Mouse (Mus musculus) midbrain, embryonic 11.5 days (tissue): ENCODE results near the gene Suz12. TPM values are rescaled to one million over a fixed set of nuclear protein-coding genes. Genes with fewer than 3 reads are reported as not detected.
A peak's percentile ranks its signal among the peaks of the same experiment; 100 is the strongest.
"Not testable (repeated sequence)": the region's sequence is repeated elsewhere in the genome, so short reads cannot be mapped to it uniquely, and the experiment has no call there.

Experiments used
- ATAC-seq: fragments of 200-750 bp; cut with Nextera tagmentation; 2 replicates; pipeline ENCODE4 v1.8.0; 2017; ENCODE audit warnings: moderate TSS enrichment, moderate library complexity; ENCODE audit not compliant: low FRiP score
- DNase-seq: peaks from one replicate; pipeline ENCODE4 v3.0.0; 2015; ENCODE audit warnings: low spot score; ENCODE audit errors: missing footprints
- H3K27ac ChIP-seq: fragments of 300-500 bp; sonication (generic); 2 replicates; pipeline ENCODE4 v1.5.1; 2014; ENCODE audit warnings: low read depth, low read length
- H3K27me3 ChIP-seq: fragments of 300-500 bp; sonication (generic); 2 replicates; pipeline ENCODE4 v1.6.1; 2014; ENCODE audit warnings: mild to moderate bottlenecking, low read length, moderate library complexity, mixed read lengths; ENCODE audit not compliant: control insufficient read depth, insufficient read depth
- H3K36me3 ChIP-seq: fragments of 300-500 bp; sonication (generic); 2 replicates; pipeline ENCODE4 v1.6.1; 2014; ENCODE audit warnings: mild to moderate bottlenecking, low read length, moderate library complexity, mixed read lengths; ENCODE audit not compliant: control insufficient read depth, insufficient read depth
- H3K4me1 ChIP-seq: fragments of 300-500 bp; sonication (generic); 2 replicates; pipeline ENCODE4 v1.6.1; 2014; ENCODE audit warnings: low read length; ENCODE audit not compliant: control insufficient read depth, insufficient read depth
- H3K4me2 ChIP-seq: fragments of 300-500 bp; sonication (generic); 2 replicates; pipeline ENCODE4 v1.6.1; 2014; ENCODE audit warnings: mild to moderate bottlenecking, moderate library complexity
- H3K4me3 ChIP-seq: fragments of 300-500 bp; sonication (generic); 2 replicates; pipeline ENCODE4 v1.5.1; 2014; ENCODE audit warnings: low read depth, low read length
- H3K9ac ChIP-seq: fragments of 300-500 bp; sonication (generic); 2 replicates; pipeline ENCODE4 v1.6.1; 2014; ENCODE audit warnings: low read length
- H3K9me3 ChIP-seq: fragments of 300-500 bp; sonication (generic); 2 replicates; pipeline ENCODE4 v1.6.1; 2016; ENCODE audit warnings: low read length; ENCODE audit not compliant: control insufficient read depth
- WGBS: fragments of 180-500 bp; shearing (Covaris S2); extraction: QIAGEN DNeasy Blood & Tissue Kit; methylation state at CpG from one replicate; pipeline ENCODE4 v1.1.7; 2014; 5-methylcytosine and 5-hydroxymethylcytosine counted together
- polyA plus RNA-seq: library from polyadenylated mRNA; unstranded; fragments of >200 nt; fragmentation: Nextera tagmentation; extraction: Ambion mirVana; gene quantifications from 2 replicates; pipeline ENCODE4 v1.2.1, GENCODE M21; 2014

The Suz12 gene
- polyA plus RNA-seq, 1 experiment from 2014 or later, result 28.4 TPM

DNA sequence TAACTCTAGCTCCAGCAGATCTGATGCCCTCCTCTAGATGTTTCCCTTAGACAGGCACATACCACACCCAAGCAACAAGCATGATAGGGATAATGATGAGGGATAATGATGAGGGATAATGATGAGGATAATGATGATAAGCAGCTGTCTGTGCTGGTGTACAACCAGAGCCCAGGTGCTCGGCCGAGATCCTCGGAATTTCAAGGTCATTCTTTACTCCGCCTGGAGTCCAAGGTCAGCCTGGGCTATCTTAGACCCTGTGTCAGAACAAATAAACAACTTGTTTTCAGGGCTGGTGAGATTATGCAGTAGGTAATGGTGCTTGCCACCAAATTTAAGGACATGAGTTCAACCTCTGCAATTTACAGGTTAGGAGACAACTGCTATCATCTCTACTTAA lies 6.0 kb upstream of the Suz12 start:
- no peaks in the 10 kb centered on the region for H3K36me3 ChIP-seq
- H3K9ac ChIP-seq, result no peak overlapping the region
- H3K4me3 ChIP-seq, result no peak overlapping the region
- DNase-seq (no peak), ATAC-seq (no peak)
- no peak overlapping the region for H3K4me2 ChIP-seq
- H3K27me3 ChIP-seq, result no peaks in the 10 kb centered on the region
- 94% methylated on average over 4 of the region's 4 CpGs for WGBS
- H3K4me1 ChIP-seq, result no peaks in the 10 kb centered on the region
- H3K9me3 ChIP-seq, result no peaks in the 10 kb centered on the region
- H3K27ac ChIP-seq, result no peak overlapping the region

GRCm38 (mm10) chr11:79987896-79988295 lies 5.0 kb upstream of the Suz12 start:
- Histone ChIP-seq H3K27ac (no peak overlapping the region), H3K9me3 (no peaks in the 10 kb centered on the region), H3K4me2 (no peak overlapping the region), H3K36me3 (no peaks in the 10 kb centered on the region), H3K9ac (no peak overlapping the region), H3K4me1 (peaks cover 4% of the 10 kb centered on the region), H3K4me3 (no peak overlapping the region), H3K27me3 (no peaks in the 10 kb centered on the region)
- ATAC-seq (no peak), DNase-seq (no peak)
- 77% methylated on average over 3 of the region's 3 CpGs for WGBS

DNA sequence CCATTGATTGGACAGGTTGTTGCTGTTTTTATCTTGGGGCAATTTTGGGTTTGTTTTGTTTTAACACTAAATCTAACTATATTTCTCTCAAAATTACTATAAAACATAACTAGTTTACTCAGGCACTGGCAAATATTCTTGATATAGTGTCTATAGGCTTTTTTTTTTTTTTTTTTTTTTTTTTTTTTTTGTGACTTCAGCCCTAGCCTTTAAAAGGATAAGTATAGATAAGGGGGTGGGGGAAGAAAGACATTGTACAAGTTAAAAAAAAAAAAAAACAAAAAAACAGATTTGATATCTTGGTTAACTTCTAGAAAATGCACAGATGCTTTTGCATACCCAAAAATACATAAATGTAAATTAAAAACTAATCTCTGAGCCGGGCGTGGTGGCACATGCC lies 2.8 kb upstream of the Suz12 start:
- Histone ChIP-seq H3K36me3 (no peaks in the 10 kb centered on the region), H3K9ac (no peak overlapping the region), H3K4me3 (no peak overlapping the region), H3K4me2 (no peak overlapping the region), H3K4me1 (peaks cover 5% of the 10 kb centered on the region), H3K9me3 (no peaks in the 10 kb centered on the region), H3K27me3 (no peaks in the 10 kb centered on the region), H3K27ac (no peak overlapping the region)
- ATAC-seq (no peak), DNase-seq (no peak)
- WGBS, result 94% methylated on average over 2 of the region's 2 CpGs

DNA sequence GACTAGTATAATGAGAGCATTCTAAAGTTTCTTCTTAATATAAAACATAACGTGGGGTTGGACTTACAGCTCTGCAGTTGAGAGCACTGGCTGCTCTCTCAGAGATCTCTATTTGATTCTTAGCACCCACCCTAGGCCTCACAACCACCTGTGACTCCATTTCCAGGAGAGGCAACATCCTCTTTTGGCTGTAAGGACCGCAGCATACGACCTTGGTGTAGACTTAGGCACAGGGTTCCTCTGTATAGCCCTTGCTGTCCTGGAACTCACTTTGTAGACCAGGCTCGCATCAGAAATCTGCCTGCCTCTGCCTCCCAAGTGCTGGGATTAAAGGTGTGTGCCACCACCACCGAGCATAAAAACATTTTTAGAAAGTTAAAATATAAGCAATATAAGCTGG lies 1.3 kb upstream of the Suz12 start:
- ATAC-seq (no peak), DNase-seq (no peak)
- no peaks in the 10 kb centered on the region for H3K27me3 ChIP-seq
- WGBS, result 90% methylated on average over 5 of the region's 5 CpGs
- 0 out of 2 replicates have a peak, but pooled peaks cover 2% of the 10 kb centered on the region for H3K36me3 ChIP-seq
- peaks cover 6% of the 10 kb centered on the region for H3K4me1 ChIP-seq
- H3K27ac ChIP-seq, result no peak overlapping the region
- H3K4me3 ChIP-seq, result no peak overlapping the region
- H3K9ac ChIP-seq, result no peak overlapping the region
- no peaks in the 10 kb centered on the region for H3K9me3 ChIP-seq
- H3K4me2 ChIP-seq, result no peak overlapping the region

GRCm38 (mm10) chr11:79992035-79992591 lies 793 bp upstream of the Suz12 start:
- Histone ChIP-seq H3K9ac (peak overlapping the region; percentile 79), H3K4me2 (peak overlapping the region; percentile 70), H3K36me3 (0 out of 2 replicates have a peak, but pooled peaks cover 2% of the 10 kb centered on the region), H3K9me3 (no peaks in the 10 kb centered on the region), H3K4me3 (peak overlapping the region; percentile 98), H3K27ac (peak overlapping the region; percentile 85), H3K27me3 (no peaks in the 10 kb centered on the region), H3K4me1 (peaks cover 6% of the 10 kb centered on the region)
- DNase-seq (no peak), ATAC-seq (no peak)
- WGBS, result 29% methylated on average over 20 of the region's 21 CpGs

DNA sequence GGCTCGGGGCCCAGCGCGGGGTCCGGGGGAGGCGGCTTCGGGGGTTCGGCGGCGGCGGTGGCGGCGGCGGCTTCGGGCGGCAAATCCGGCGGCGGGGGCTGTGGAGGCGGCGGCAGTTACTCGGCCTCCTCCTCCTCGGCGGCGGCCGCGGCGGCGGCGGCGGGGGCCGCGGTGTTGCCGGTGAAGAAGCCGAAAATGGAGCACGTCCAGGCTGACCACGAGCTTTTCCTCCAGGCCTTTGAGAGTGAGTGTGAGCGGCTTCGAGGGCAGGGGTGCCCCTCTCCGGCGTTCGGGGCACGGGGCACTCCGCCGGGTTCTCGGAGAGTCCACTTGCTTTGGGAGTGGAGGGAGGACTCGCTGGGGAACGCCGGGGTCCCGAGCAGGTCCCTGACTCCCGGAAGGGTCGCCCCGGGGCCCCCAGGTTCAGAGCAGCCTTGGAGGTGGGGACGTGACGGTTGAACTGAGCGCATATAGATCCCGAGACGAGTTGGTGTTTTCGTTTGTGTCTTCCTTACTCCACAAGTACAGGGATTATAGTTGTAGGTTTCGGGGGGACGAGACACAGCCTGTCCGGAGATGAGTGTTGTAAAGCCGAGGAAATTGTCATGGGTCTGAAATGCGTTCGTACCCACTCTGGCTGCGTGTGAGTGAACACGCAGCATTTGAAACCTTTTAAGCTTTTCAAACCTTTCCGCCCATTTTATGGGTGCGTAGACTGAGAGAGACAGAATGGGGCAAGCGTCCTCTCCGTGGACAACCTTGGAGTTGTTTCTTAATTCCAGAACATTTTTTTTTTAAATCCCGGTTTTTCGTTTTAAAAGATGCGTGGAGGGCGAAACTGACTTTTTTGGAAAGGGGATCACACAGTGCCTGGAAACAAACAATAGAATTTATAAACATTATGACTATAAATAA lies 707 bp downstream of the Suz12 start:
- H3K4me1 ChIP-seq, result peaks cover 6% of the 10 kb centered on the region
- WGBS, result under 1% methylated on average over 53 of the region's 74 CpGs
- peak overlapping the region; percentile 98 for H3K4me3 ChIP-seq
- DNase-seq (peak; percentile 96), ATAC-seq (peak; percentile 64)
- H3K9me3 ChIP-seq, result no peaks in the 10 kb centered on the region
- H3K27me3 ChIP-seq, result no peaks in the 10 kb centered on the region
- H3K27ac ChIP-seq, result peak overlapping the region; percentile 99
- 0 out of 2 replicates have a peak, but pooled peaks cover 4% of the 10 kb centered on the region for H3K36me3 ChIP-seq
- peak overlapping the region; percentile 94 for H3K9ac ChIP-seq
- H3K4me2 ChIP-seq, result peak overlapping the region; percentile 50

DNA sequence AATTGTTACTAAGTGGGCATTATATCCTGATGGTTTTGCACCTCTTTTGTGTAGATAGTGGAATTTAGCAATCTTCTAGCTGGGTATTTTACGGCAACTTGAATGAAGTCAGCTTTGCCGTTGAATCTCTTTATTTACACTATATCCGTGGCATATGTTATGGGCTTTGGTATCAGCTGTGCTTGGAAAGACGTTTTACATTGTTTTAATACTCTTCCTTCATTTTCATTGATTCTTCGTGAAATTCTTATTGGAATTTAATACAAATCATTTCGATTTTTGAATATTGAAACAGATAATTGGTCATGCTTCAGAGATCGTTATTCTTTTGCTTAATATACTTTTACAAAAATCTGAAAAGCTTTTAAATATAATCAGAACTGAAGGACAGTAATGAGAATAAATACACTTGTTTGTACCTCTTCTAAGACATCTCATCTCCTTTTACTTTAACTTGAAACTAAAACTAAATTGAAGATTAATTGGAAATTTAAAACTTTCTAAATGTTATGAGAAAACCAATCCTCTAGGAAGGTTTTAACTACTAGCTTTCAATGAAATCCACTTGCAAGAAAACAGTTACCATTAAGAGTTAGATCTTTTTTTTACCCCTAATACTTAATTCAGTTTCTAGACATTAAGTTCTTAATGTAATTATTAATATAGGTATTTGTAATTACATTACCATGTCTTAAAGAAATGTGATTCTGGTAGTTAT lies 1.5 kb downstream of the Suz12 start:
- Histone ChIP-seq H3K9ac (peak overlapping the region; percentile 94), H3K4me3 (peak overlapping the region; percentile 98), H3K4me1 (peaks cover 6% of the 10 kb centered on the region), H3K4me2 (peak overlapping the region; percentile 50), H3K27ac (no peak overlapping the region), H3K36me3 (0 out of 2 replicates have a peak, but pooled peaks cover 4% of the 10 kb centered on the region), H3K9me3 (no peaks in the 10 kb centered on the region), H3K27me3 (no peaks in the 10 kb centered on the region)
- ATAC-seq (no peak), DNase-seq (no peak)
- WGBS, result 9% methylated on average over 7 of the region's 7 CpGs

DNA sequence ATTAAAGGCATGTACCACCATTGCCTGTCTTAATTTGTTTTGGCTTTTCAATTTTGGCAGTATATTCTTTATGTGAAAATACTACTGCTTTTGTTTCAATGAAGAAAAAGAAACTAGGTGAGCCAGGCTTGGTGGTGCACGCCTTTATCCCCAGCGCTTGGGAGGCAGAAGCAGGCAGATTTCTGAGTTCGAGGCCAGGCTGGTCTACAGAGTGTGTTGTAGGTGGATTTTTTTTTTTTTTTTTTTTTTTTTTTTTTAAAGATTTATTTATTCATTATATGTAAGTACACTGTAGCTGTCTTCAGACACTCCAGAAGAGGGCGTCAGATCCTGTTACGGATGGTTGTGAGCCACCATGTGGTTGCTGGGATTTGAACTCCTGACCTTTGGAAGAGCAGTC lies 23.6 kb downstream of the Suz12 start:
- DNase-seq, H3K4me2 ChIP-seq, ATAC-seq, H3K9ac ChIP-seq, H3K4me3 ChIP-seq, H3K4me1 ChIP-seq, H3K27me3 ChIP-seq, H3K9me3 ChIP-seq, H3K27ac ChIP-seq: not testable (repeated sequence)
- peaks cover 26% of the 10 kb centered on the region; the same call in 1 of the 2 replicates for H3K36me3 ChIP-seq
- WGBS, result 100% methylated on average over 3 of the region's 5 CpGs

DNA sequence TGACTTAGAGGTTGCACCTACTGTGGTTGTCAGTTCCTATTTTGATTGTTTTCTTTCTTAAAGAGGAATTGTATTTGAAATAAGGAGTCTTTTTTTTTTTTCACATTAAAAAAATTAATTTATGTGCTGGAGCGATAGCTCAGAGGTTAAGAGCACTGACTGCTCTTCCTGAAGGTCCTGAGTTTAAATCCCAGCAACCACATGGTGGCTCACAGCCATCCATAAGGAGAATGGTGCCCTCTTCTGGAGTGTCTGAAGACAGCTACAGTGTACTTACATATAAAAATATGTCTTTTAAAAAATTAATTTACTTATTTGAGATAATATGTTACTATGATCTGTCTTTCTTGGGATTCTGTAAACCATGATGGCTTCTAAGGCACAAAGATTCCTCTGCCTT lies 26.9 kb downstream of the Suz12 start:
- Histone ChIP-seq H3K9me3 (no peaks in the 10 kb centered on the region), H3K9ac (no peak overlapping the region), H3K27me3 (no peaks in the 10 kb centered on the region), H3K27ac (no peak overlapping the region), H3K4me1 (no peaks in the 10 kb centered on the region), H3K36me3 (peaks cover 21% of the 10 kb centered on the region), H3K4me2 (no peak overlapping the region), H3K4me3 (no peak overlapping the region)
- WGBS, result 97% methylated on average over 1 of the region's 1 CpGs
- ATAC-seq, result no peak
- no peak for DNase-seq
